Mouse (Mus musculus) stomach, postnatal 0 days (tissue): Measurements from ENCODE around the gene Rimbp3.

ENCODE experiments used
- CTCF ChIP-seq: IDR thresholded peaks from 2 replicates; pipeline ENCODE4 v1.5.1; 2016; ENCODE audit warnings: antibody characterized with exemption, low read depth, mild to moderate bottlenecking, moderate library complexity
- EP300 ChIP-seq: optimal IDR thresholded peaks from 2 replicates; pipeline ENCODE3; 2016; ENCODE audit warnings: antibody characterized with exemption

GRCm38 (mm10) chr16:17252086-17252726, 43.8 kb downstream of the Rimbp3 start:
- TF ChIP-seq CTCF (no peak), EP300 (no peak)
